Mouse (Mus musculus) Patski (cell line): ENCODE results near the gene Sufu. TPM values are rescaled to one million over a fixed set of nuclear protein-coding genes. Genes with fewer than 3 reads are reported as not detected.
A peak's percentile ranks its signal among the peaks of the same experiment; 100 is the strongest.

Experiments used
- ATAC-seq: fragments of 100-300 bp; one replicate; pipeline ENCODE4 v1.8.0; 2021
- CTCF ChIA-PET: fragments of 350-600 bp; sonication (Branson Sonifier 250); formaldehyde crosslinking; loops from one replicate; lab custom pipeline; 2022; ENCODE audit warnings: inconsistent platforms; lab: Charles Lee
- POLR2A ChIA-PET: fragments of 350-600 bp; sonication (Branson Sonifier 250); formaldehyde crosslinking; loops from one replicate; lab custom pipeline; 2022; ENCODE audit warnings: antibody characterized with exemption, inconsistent platforms; lab: Charles Lee
- DNase-seq: peaks from one replicate; pipeline ENCODE4 v3.0.0-alpha.2; 2011; ENCODE audit warnings: low read depth, low spot score
- H3K27me3 ChIP-seq: fragments of 371-371 bp; one replicate; pipeline ENCODE4 v1.5.1; 2021
- CTCF ChIP-seq: fragments of 100-300 bp; IDR thresholded peaks from one replicate; pipeline ENCODE4 v1.5.1; 2021
- in situ Hi-C: fragments of 300-500 bp; cut with MboI; formaldehyde crosslinking; loops from 3 replicates; pipeline ENCODE4 v1.11.1; 2018; ENCODE audit warnings: low pct_unique_long_range_greater_than_20kb, mixed read lengths
- polyA plus RNA-seq: library from polyadenylated mRNA; unstranded; gene quantifications from one replicate; pipeline ENCODE4 v1.2.3, GENCODE M21; 2021

The Sufu gene
- polyA plus RNA-seq, 1 experiment from 2014 or later = 35.2 TPM

DNA sequence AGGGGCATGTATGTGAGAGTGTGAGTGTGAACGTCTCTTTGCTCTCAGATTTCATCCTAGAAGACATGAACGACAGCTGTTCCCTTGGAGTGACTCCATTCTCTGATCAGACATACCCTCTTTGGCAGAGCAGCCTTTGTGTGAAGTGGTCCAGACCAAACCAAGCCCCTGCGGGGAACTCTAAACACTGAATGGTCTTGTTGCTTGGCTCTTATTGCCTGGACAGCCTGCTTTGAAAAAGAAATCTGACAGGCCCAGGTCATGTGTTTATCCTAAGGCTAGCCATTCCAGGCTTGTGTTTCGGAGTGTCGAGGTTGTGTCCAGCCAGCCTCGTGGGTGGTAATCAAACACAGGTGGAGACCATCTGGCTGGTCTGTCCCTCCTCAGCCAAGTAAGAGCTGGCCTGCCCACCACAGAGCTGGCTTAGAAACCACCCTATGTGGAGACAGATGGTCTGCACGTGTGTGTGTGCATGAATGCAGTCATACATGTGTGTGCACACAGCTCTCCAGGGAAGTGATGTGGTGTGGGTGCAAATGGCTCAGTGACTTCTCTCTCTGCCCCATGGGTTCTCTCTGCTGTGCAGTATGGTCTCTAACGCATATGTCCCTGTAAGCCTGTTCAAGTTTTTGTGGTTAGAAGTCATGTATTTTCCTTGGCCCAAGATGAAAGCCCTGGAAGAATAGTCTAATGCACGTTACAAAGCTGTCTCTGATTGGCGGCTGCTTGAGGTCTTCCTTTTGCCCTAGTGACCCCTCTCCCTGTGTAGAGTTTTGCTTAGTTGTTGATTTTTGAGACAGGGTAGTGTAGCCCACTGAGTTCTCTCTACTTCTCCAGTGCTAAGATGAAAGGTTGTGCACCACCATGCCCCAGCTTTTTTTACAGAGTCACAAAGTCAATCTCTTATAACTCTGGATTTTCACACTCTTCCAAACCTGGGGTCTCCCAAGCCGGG lies 26.0 kb downstream of the Sufu start:
- peak; percentile 12 for DNase-seq
- ATAC-seq = no peak
- ChIA-PET CTCF (interaction anchor here (1.0 to 2.1 kb wide), 5 partner anchors 10 to 26 kb away, joined by 3 to 9 read pairs (median 5); partner anchors contain the start of gene Sufu), POLR2A (interaction anchor here (1.7 kb wide), 1 partner anchor 25 kb away, joined by 6 read pairs; no protein-coding TSS in a partner anchor)
- in situ Hi-C loops = no loop called here
- H3K27me3 ChIP-seq = no peaks in the 10 kb centered on the region
- no peak for TF ChIP-seq CTCF

- no peak for TF ChIP-seq CTCF
- ATAC-seq = no peak
- in situ Hi-C loops = no loop called here
- CTCF ChIA-PET = interaction anchor here (0.7 to 1.0 kb wide), 2 partner anchors 19 to 21 kb away, joined by 3 read pairs; no protein-coding TSS in a partner anchor
- no peak for DNase-seq
- POLR2A ChIA-PET = no interaction called here
- no peaks in the 10 kb centered on the region for H3K27me3 ChIP-seq
These were observed 28.6 kb downstream of the Sufu start for GRCm38 (mm10) chr19:46425266-46425665.

- TF ChIP-seq CTCF = no peak
- POLR2A ChIA-PET = interaction anchor here (0.7 kb wide), 1 partner anchor 140 kb away, joined by 3 read pairs; no protein-coding TSS in a partner anchor
- ATAC-seq (no peak), DNase-seq (no peak)
- in situ Hi-C loops = no loop called here
- no peaks in the 10 kb centered on the region for H3K27me3 ChIP-seq
- CTCF ChIA-PET = no interaction called here
These were observed 29.8 kb downstream of the Sufu start for GRCm38 (mm10) chr19:46426488-46426887.

DNA sequence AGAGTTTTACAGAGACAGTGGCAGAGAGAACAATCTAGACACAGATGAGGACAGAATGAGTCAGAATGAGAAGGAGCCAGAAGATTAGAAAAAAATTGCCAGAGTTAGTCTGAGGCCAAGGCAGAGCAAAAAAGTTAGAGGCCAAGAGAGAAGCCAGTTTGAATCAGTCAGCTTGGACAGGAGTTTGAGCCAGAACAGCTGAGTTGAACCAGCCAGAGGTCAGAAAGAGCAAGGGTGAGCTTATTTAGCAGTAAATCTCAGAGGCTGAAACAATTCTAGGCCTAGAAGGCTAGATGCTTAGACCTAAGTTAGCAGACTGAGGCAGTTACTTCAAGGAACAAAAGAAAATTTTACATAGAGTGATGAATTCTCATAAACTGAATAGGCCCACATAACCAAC lies 32.6 kb downstream of the Sufu start:
- ChIA-PET POLR2A (no interaction called here), CTCF (interaction anchor here (1.3 to 2.0 kb wide), 2 partner anchors 14 to 23 kb away, joined by 3 to 4 read pairs; no protein-coding TSS in a partner anchor)
- ATAC-seq (no peak), DNase-seq (no peak)
- no peaks in the 10 kb centered on the region for H3K27me3 ChIP-seq
- in situ Hi-C loops = no loop called here
- no peak for TF ChIP-seq CTCF

GRCm38 (mm10) chr19:46433712-46434111 lies 37.0 kb downstream of the Sufu start:
- TF ChIP-seq CTCF = no peak
- DNase-seq = no peak
- in situ Hi-C loops = no loop called here
- no peaks in the 10 kb centered on the region for H3K27me3 ChIP-seq
- ChIA-PET CTCF (interaction anchor here (2.9 to 3.2 kb wide), 2 partner anchors 20 to 36 kb away, joined by 8 to 22 read pairs; partner anchors contain the start of gene Sufu), POLR2A (no interaction called here)
- no peak for ATAC-seq

DNA sequence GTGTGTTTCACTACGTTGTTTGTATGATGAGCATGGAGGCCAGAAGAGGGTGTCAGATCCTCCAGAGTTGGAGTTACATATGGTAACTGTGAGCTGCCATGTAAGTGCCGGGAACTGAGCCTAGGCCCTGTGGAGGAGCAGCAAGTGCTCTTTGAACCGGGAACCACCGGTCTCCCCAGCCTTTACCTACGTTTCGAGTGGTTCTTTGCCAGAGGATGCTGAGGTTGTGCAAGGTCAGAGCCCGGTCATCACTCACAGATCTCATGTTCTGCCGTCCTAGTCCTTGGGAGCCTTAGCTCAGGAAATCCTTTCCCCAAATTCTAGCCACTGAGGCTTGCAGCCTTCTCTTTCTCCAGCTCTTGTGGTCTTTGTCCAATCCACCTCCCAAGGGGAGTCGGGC lies 37.5 kb downstream of the Sufu start:
- no peak for ATAC-seq

GRCm38 (mm10) chr19:46434591-46434990 lies 37.9 kb downstream of the Sufu start:
- ChIA-PET CTCF (interaction anchor here (0.8 to 3.2 kb wide), 5 partner anchors 11 to 37 kb away, joined by 5 to 22 read pairs (median 8); partner anchors contain the start of gene Sufu), POLR2A (interaction anchor here (0.7 kb wide), 1 partner anchor 37 kb away, joined by 3 read pairs; no protein-coding TSS in a partner anchor)
- DNase-seq (no peak), ATAC-seq (no peak)
- no peak for TF ChIP-seq CTCF
- no peaks in the 10 kb centered on the region for H3K27me3 ChIP-seq
- in situ Hi-C loops = no loop called here

More for the DNA sequence above, 37.5 kb downstream of the Sufu start:
- CTCF ChIA-PET = interaction anchor here (2.3 to 3.2 kb wide), 3 partner anchors 11 to 37 kb away, joined by 8 to 22 read pairs (median 9); partner anchors contain the start of gene Sufu
- no peak for DNase-seq
- POLR2A ChIA-PET = no interaction called here
- in situ Hi-C loops = no loop called here
- H3K27me3 ChIP-seq = no peaks in the 10 kb centered on the region
- no peak for TF ChIP-seq CTCF

DNA sequence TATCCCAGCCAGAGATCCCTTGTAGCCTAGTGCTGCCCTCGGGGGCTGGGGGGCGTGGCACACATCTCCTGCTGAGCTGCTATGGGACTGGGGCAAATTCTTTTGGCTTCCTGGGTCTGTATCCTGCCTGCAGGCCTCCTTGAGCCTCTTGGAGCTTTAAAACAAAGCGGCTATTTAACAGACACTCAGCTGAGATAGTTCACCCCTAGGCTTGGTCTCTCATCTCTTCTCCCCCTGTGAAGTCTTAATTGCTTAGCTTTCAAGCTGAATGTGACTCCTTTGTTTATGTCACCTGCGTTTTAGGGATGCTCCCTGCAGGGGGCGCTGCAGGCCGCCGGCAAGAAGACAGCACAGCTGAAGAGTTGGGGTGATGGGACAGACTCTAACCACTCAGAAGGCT lies 38.8 kb downstream of the Sufu start:
- no peak for ATAC-seq
- in situ Hi-C loops = no loop called here
- DNase-seq = no peak
- POLR2A ChIA-PET = interaction anchor here (0.6 to 0.7 kb wide), 3 partner anchors 38 to 987 kb away, joined by 3 read pairs; no protein-coding TSS in a partner anchor
- peak; percentile 81 for TF ChIP-seq CTCF
- CTCF ChIA-PET = interaction anchor here (0.8 to 3.2 kb wide), 10 partner anchors 8 to 38 kb away, joined by 4 to 22 read pairs (median 6); partner anchors contain the start of gene Sufu
- H3K27me3 ChIP-seq = no peaks in the 10 kb centered on the region

- no peak for TF ChIP-seq CTCF
- in situ Hi-C loops = no loop called here
- POLR2A ChIA-PET = interaction anchor here (0.9 to 1.6 kb wide), 3 partner anchors 9 to 47 kb away, joined by 3 to 4 read pairs (median 4); partner anchors contain the start of gene Sufu
These were observed 46.8 kb downstream of the Sufu start for GRCm38 (mm10) chr19:46443509-46443908.

DNA sequence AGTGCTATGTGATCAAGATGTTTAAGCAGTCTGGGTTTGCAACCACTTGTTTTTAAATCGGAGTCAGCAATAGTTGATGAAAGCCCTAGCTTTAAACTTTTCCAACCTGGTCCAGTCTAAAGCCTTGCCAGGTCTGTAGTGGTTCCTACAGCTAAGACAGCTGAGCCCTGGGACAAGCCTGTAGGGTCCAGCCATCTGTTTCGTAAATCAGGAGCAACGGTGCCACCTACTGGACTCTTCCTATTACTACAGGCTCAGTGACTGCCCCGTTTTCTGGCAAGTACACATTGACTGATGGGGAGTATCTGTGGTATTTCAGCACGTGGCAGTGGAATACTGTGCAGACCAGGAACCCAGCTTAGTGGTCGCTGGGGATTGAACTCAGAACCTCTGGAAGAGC lies 47.5 kb downstream of the Sufu start:
- peak; percentile 92 for TF ChIP-seq CTCF
- ChIA-PET CTCF (interaction anchor here (0.6 to 5.2 kb wide), 12 partner anchors 9 to 189 kb away, joined by 3 to 41 read pairs (median 5); partner anchors contain the start of gene Sufu), POLR2A (interaction anchor here (0.7 to 1.6 kb wide), 4 partner anchors 8 to 48 kb away, joined by 3 to 4 read pairs (median 4); partner anchors contain the start of gene Sufu)
- DNase-seq = peak; percentile 55
- H3K27me3 ChIP-seq = no peaks in the 10 kb centered on the region
- in situ Hi-C loops = no loop called here
- peak; percentile 55 for ATAC-seq

More at GRCm38 (mm10) chr19:46443509-46443908, 46.8 kb downstream of the Sufu start:
- DNase-seq = no peak
- no peaks in the 10 kb centered on the region for H3K27me3 ChIP-seq
- CTCF ChIA-PET = interaction anchor here (0.6 to 5.2 kb wide), 11 partner anchors 8 to 64 kb away, joined by 3 to 41 read pairs (median 5); partner anchors contain the start of gene Sufu
- ATAC-seq = no peak
